Mouse (Mus musculus) kidney, postnatal 0 days (tissue): ENCODE results near the gene Eef1a2. TPM values are rescaled to one million over a fixed set of nuclear protein-coding genes. Genes with fewer than 3 reads are reported as not detected.
A peak's percentile ranks its signal among the peaks of the same experiment; 100 is the strongest.

Experiments used
- ATAC-seq: fragments of 200-750 bp; cut with Nextera tagmentation; replicated peaks from 2 replicates; pipeline ENCODE4 v1.8.0; 2017; ENCODE audit warnings: low read depth, moderate number of reproducible peaks, moderate TSS enrichment, moderate library complexity; ENCODE audit not compliant: low FRiP score
- DNase-seq: peaks from one replicate; pipeline ENCODE4 v3.0.0-alpha.2; 2016; ENCODE audit warnings: low spot score
- H3K27ac ChIP-seq: fragments of 300-500 bp; sonication (generic); 2 replicates; pipeline ENCODE4 v1.5.1; 2014; ENCODE audit warnings: mild to moderate bottlenecking
- H3K27me3 ChIP-seq: fragments of 300-500 bp; sonication (generic); 2 replicates; pipeline ENCODE4 v1.6.1; 2014; ENCODE audit warnings: low read length, mixed read lengths; ENCODE audit not compliant: insufficient read depth
- H3K36me3 ChIP-seq: fragments of 300-500 bp; sonication (generic); 2 replicates; pipeline ENCODE4 v1.6.1; 2014; ENCODE audit warnings: low read length, mixed read lengths; ENCODE audit not compliant: insufficient read depth
- H3K4me1 ChIP-seq: fragments of 300-500 bp; sonication (generic); replicated peaks from 2 replicates; pipeline ENCODE4 v1.6.1; 2014; ENCODE audit warnings: antibody characterized with exemption, low read length, mixed read lengths; ENCODE audit not compliant: insufficient read depth
- H3K4me2 ChIP-seq: fragments of 300-500 bp; sonication (generic); 2 replicates; pipeline ENCODE4 v1.6.1; 2014; ENCODE audit warnings: mild to moderate bottlenecking, low read length, moderate library complexity, mixed read lengths
- H3K4me3 ChIP-seq: fragments of 300-500 bp; sonication (generic); replicated peaks from 2 replicates; pipeline ENCODE4 v1.5.1; 2014; ENCODE audit warnings: low read depth, low read length
- H3K9ac ChIP-seq: fragments of 300-500 bp; sonication (generic); 2 replicates; pipeline ENCODE4 v1.6.1; 2014; ENCODE audit warnings: low read depth, low read length
- H3K9me3 ChIP-seq: fragments of 300-500 bp; sonication (generic); replicated peaks from 2 replicates; pipeline ENCODE4 v1.6.1; 2016; ENCODE audit warnings: low read length, inconsistent platforms, mixed read lengths
- CTCF ChIP-seq: IDR thresholded peaks from 2 replicates; pipeline ENCODE4 v1.5.1; 2016; ENCODE audit warnings: antibody characterized with exemption, low read depth, mild to moderate bottlenecking, moderate library complexity
- WGBS: fragments of 180-500 bp; shearing (Covaris S2); extraction: QIAGEN DNeasy Blood & Tissue Kit; methylation state at CpG from one replicate; pipeline ENCODE4 v1.1.7; 2014; 5-methylcytosine and 5-hydroxymethylcytosine counted together
- polyA plus RNA-seq: library from polyadenylated mRNA; unstranded; fragments of >200 nt; fragmentation: Nextera tagmentation; extraction: Ambion mirVana; gene quantifications from 2 replicates; pipeline ENCODE4 v1.2.1, GENCODE M21; 2015

Eef1a2 gene
- polyA plus RNA-seq, 1 experiment from 2014 or later = 0.05 TPM

DNA sequence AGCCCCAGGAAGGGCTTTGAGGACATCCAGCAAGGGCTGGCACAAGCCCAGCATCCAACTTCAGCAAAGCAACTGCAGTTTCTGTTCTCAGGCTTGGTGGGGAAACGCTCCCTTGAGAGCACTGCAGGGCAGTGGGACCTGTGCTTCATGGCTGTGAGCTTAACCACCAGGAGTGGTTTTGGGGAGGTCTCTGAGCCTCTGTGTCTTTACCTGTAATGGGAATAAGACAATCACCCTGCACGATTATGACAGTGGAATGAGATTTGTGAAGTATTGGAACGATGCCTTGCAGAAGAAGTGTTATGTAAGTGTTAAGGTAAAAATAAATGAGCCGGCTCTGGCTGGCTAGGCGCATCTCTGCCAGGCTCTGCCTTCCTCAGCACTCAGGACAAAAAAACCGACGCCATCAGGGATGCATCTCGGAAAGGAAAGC lies 14.1 kb downstream of the Eef1a2 start:
- Histone ChIP-seq H3K4me1 (0 out of 2 replicates have a peak, but pooled peaks cover 2% of the 10 kb centered on the region), H3K27ac (no peak overlapping the region), H3K27me3 (no peaks in the 10 kb centered on the region; the same call in 1 of the 2 replicates), H3K9ac (no peak overlapping the region), H3K4me2 (no peak overlapping the region), H3K9me3 (no peaks in the 10 kb centered on the region), H3K4me3 (no peak overlapping the region), H3K36me3 (no peaks in the 10 kb centered on the region)
- DNase-seq (no peak), ATAC-seq (no peak)
- TF ChIP-seq CTCF = no peak
- 60% methylated on average over 8 of the region's 8 CpGs for WGBS

DNA sequence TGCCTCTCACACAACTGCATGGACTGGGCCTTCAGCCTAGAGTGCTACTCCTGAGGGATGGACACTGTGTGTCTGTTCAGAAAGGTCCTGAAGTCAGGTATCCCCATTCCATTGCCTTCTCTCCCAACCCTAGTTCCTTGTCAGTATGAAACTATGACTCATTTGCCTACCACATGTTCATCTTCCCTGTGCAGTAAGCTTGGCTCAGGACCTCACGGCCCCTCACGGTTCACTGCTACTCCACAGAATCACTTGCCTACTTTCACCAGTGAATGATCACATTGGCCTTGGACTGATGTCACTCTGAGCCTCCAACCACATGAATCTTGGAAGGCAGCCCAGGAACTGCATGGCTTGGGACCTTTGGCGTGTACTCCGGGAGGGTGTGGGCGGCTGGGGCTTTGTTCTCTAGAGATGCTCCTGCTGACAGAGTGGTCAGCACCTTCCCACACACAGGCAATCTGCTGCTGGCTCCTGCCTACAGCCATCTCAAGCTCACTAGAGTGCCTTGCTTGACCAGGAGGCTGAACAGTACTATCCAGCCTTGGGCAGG lies 17.1 kb downstream of the Eef1a2 start:
- Histone ChIP-seq H3K27ac (no peak overlapping the region), H3K4me1 (peaks cover 2% of the 10 kb centered on the region; the same call in 1 of the 2 replicates), H3K4me3 (no peak overlapping the region), H3K9me3 (no peaks in the 10 kb centered on the region), H3K36me3 (no peaks in the 10 kb centered on the region), H3K4me2 (no peak overlapping the region), H3K27me3 (peaks cover 20% of the 10 kb centered on the region), H3K9ac (no peak overlapping the region)
- no peak for DNase-seq
- 80% methylated on average over 5 of the region's 5 CpGs for WGBS
- no peak for ATAC-seq
- TF ChIP-seq CTCF = no peak

DNA sequence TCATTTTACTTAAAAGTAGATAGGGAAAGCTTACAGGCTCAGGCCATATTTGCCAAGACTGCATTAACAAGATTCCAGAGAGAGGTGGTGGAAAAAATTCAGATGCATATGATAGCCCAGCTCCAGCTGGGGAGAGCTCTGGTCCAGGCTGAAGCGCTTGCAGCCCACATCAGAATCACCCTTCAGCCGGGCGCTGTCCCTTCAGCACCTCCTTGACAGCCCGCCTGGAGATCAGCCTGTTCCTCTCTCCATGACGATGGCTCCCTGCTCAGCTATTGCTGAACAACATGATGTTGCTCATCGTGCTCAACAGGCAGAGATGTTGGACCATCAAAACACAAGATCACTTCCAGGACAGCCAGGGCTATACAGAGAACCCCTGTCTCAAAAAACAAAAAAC lies 19.9 kb downstream of the Eef1a2 start:
- Histone ChIP-seq H3K9ac (no peak overlapping the region), H3K27ac (no peak overlapping the region), H3K27me3 (peaks cover 39% of the 10 kb centered on the region), H3K9me3 (no peaks in the 10 kb centered on the region), H3K36me3 (no peaks in the 10 kb centered on the region), H3K4me3 (no peak overlapping the region), H3K4me2 (no peak overlapping the region), H3K4me1 (no peaks in the 10 kb centered on the region; the same call in 1 of the 2 replicates)
- ATAC-seq (no peak), DNase-seq (peak; percentile 87)
- TF ChIP-seq CTCF = no peak
- WGBS = 3% methylated on average over 6 of the region's 6 CpGs

DNA sequence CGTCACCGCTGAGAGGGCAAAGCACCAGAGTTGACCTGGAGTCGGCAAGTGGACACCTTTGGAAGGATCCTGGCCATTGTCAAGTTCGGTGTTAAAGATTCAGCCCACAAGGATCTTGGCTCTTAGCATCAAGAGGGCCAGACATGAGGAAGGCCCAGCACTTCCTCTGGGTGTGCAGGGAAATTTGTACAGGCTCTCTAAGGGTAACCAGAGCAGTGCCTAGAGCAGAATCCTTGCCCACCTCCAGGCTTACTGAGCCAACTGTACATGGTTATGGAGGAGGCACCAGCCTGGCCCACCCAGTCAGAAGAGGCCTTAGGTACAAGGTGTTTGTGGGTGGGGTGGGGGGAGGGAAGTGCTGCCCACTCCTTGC lies 21.4 kb downstream of the Eef1a2 start:
- H3K27me3 ChIP-seq = peaks cover 39% of the 10 kb centered on the region

DNA sequence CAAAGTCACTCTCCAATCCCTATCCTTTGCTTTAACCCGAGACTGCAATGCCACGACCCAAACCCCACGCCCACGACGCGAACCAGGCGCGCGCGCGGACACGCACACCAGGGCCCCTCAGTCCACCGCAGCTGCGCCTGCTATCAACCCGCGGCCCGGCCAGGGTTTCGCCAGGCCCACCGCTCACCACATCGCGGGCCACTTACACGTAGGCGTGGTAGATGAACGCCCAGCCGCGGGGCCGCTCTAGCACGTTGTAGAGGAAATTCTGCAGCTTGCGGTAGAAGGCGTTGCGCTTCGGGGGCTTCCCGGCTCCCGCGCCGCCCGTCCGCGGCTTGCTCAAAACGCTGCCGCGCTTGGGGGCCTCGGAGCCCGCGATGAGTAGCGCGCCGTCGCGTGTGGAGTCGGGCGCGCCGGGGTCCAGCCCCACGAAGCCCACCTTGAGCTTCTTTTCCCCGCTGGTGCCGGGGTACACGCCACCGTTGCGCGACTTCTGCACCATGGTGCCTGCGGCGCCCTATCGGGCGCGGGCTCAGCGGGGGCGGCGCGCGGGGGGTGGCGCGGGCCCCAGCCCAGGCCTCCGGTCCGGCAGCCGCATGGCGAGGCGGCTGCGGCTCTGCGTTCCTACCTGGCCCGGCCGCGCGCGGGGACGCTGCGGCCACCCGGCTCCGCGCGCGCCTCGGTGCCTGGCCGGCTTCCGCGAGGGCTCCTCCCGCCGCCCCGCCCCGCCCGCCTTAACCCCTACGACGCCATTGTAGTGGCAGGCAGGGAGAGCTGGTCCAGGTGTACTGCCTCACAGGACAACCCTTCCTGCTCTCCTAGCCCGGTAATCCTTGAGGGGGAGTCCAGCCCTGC lies 22.0 kb downstream of the Eef1a2 start, which contains the start of gene Kcnq2:
TSS of gene Kcnq2 (minus strand) at position 710 of the 855 bp plus-strand sequence.
- no peak within 1 kb of the TSS for H3K27ac ChIP-seq
- no peak for TF ChIP-seq CTCF
- ATAC-seq = no peak

More for the DNA sequence above, 21.4 kb downstream of the Eef1a2 start:
- Histone ChIP-seq H3K9me3 (no peaks in the 10 kb centered on the region), H3K36me3 (no peaks in the 10 kb centered on the region), H3K27ac (no peak overlapping the region), H3K9ac (no peak overlapping the region), H3K4me1 (no peaks in the 10 kb centered on the region; the same call in 1 of the 2 replicates), H3K4me3 (peak overlapping the region; percentile 32; the same call in 1 of the 2 replicates), H3K4me2 (peak overlapping the region; percentile 60)
- no peak for ATAC-seq
- DNase-seq = no peak
- no peak for TF ChIP-seq CTCF
- 8% methylated on average over 4 of the region's 4 CpGs for WGBS

DNA sequence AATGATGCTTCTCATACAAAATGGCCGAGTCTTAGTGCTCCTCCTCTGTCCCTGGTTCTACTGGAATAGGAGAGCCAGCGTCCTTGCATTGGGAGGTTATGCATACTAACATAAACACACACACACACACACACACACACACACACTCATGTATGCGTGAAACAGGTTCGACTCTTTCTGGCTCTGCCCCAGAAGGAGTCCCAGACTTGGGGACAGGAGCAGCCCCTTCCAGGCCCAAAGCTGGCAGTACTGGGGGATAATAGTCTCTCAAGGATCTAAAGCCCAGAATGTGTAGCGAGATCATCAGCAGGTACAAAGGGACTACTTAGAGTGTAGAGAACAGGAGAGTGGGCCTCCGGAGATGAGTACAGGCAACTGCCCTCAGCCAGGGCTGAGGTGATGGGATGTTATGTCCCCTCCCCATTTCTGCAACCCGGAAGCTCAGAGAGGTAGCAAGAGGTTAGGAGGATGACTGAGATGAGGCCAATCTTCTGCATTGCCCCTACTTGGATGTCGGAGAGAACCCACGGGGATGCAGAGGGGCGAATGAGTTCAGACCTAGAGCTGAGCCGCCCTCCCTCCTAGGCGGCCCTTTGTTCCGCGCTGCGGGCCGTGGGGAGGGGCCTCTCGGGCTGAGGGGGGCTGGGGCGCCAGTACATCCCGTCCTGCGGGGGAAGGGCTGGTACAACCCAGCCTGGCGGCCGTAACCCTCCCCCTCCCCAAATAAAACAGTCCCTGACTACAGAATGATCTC lies 22.8 kb downstream of the Eef1a2 start:
- no peak for TF ChIP-seq CTCF
- no peak for DNase-seq
- no peaks in the 10 kb centered on the region for H3K9me3 ChIP-seq
- H3K4me3 ChIP-seq = peak overlapping the region; percentile 32
- 9% methylated on average over 22 of the region's 22 CpGs for WGBS
- ATAC-seq = no peak
- no peaks in the 10 kb centered on the region for H3K36me3 ChIP-seq
- H3K4me2 ChIP-seq = peak overlapping the region; percentile 60
- no peaks in the 10 kb centered on the region; the same call in 1 of the 2 replicates for H3K4me1 ChIP-seq
- H3K9ac ChIP-seq = no peak overlapping the region
- H3K27ac ChIP-seq = no peak overlapping the region
- H3K27me3 ChIP-seq = peaks cover 39% of the 10 kb centered on the region

More for the DNA sequence above, 22.0 kb downstream of the Eef1a2 start, which contains the start of gene Kcnq2:
- H3K4me3 ChIP-seq = peak within 1 kb of the TSS; percentile 32
- H3K4me1 ChIP-seq = no peaks in the 10 kb centered on the region; the same call in 1 of the 2 replicates
- no peaks in the 10 kb centered on the region for H3K36me3 ChIP-seq
- H3K4me2 ChIP-seq = peak within 1 kb of the TSS; percentile 60
- under 1% methylated on average over 69 of the region's 104 CpGs for WGBS
- H3K9ac ChIP-seq = no peak within 1 kb of the TSS
- peaks cover 39% of the 10 kb centered on the region for H3K27me3 ChIP-seq
- no peaks in the 10 kb centered on the region for H3K9me3 ChIP-seq
- no peak for DNase-seq
